Mouse (Mus musculus) cortical plate, adult 2 months (tissue): ENCODE measurements around the gene Spns1. TPM values are rescaled to one million over a fixed set of nuclear protein-coding genes. Genes with fewer than 3 reads are reported as not detected.

Experiments
- H3K27ac ChIP-seq: fragments of 200-500 bp; 2 replicates; pipeline ENCODE4 v1.5.1; 2012; ENCODE audit warnings: low read length, control low read depth, inconsistent platforms; ENCODE audit not compliant: insufficient read depth
- H3K4me1 ChIP-seq: fragments of 200-500 bp; 2 replicates; pipeline ENCODE4 v1.6.1; 2011; ENCODE audit warnings: low read length; ENCODE audit not compliant: control insufficient read depth, insufficient read depth
- H3K4me3 ChIP-seq: fragments of 200-500 bp; 2 replicates; pipeline ENCODE4 v1.5.1; 2011; ENCODE audit warnings: mild to moderate bottlenecking, low read length, control low read depth; ENCODE audit not compliant: insufficient read depth
- CTCF ChIP-seq: fragments of 200-500 bp; IDR thresholded peaks from 2 replicates; pipeline ENCODE4 v1.5.1; 2011; ENCODE audit warnings: mild to moderate bottlenecking, control low read depth, low read length; ENCODE audit not compliant: insufficient read depth; ENCODE audit errors: extremely low read depth
- POLR2A ChIP-seq: fragments of 200-500 bp; IDR thresholded peaks from 2 replicates; pipeline ENCODE4 v1.6.1; 2011; ENCODE audit warnings: mild to moderate bottlenecking, low read length, control low read depth; ENCODE audit not compliant: insufficient read depth; ENCODE audit errors: extremely low read depth
- polyA plus RNA-seq: library from polyadenylated mRNA; depleted of rRNA; stranded (reverse); fragments of >200 nt; gene quantifications from 2 replicates; pipeline ENCODE4 v1.2.3, GENCODE M21; 2012

Gene Spns1
- polyA plus RNA-seq, 1 experiment, result 171 TPM

- Histone ChIP-seq H3K27ac (no peak overlapping the region), H3K4me1 (no peaks in the 10 kb centered on the region), H3K4me3 (no peak overlapping the region)
- TF ChIP-seq POLR2A (no peak), CTCF (no peak)
Measured at GRCm38 (mm10) chr7:126354738-126355614, 22.3 kb downstream of the Spns1 start.

- H3K4me3 ChIP-seq, result no peak overlapping the region
- H3K4me1 ChIP-seq, result no peaks in the 10 kb centered on the region
- TF ChIP-seq POLR2A, result no peak
- TF ChIP-seq CTCF, result no peak
- no peak overlapping the region for H3K27ac ChIP-seq
Measured at GRCm38 (mm10) chr7:126353994-126354365, 23.3 kb downstream of the Spns1 start.

- no peak overlapping the region for H3K27ac ChIP-seq
- TF ChIP-seq CTCF (no peak), POLR2A (no peak)
- H3K4me1 ChIP-seq, result no peaks in the 10 kb centered on the region
- no peak overlapping the region for H3K4me3 ChIP-seq
Measured at GRCm38 (mm10) chr7:126353251-126353993, 23.8 kb downstream of the Spns1 start.

GRCm38 (mm10) chr7:126351419-126351951 lies 25.8 kb downstream of the Spns1 start:
- no peaks in the 10 kb centered on the region for H3K4me1 ChIP-seq
- no peak for TF ChIP-seq POLR2A
- TF ChIP-seq CTCF, result no peak
- H3K4me3 ChIP-seq, result no peak overlapping the region; the same call in 1 of the 2 replicates
- H3K27ac ChIP-seq, result no peak overlapping the region

GRCm38 (mm10) chr7:126350748-126351418 lies 26.4 kb downstream of the Spns1 start:
- H3K4me3 ChIP-seq, result peak overlapping the region; percentile 13
- H3K27ac ChIP-seq, result no peak overlapping the region
- no peak for TF ChIP-seq POLR2A
- no peak for TF ChIP-seq CTCF

GRCm38 (mm10) chr7:126348293-126348692 lies 29.0 kb downstream of the Spns1 start:
- no peak overlapping the region for H3K4me3 ChIP-seq
- no peak for TF ChIP-seq CTCF
- no peak for TF ChIP-seq POLR2A
- H3K27ac ChIP-seq, result no peak overlapping the region
- no peaks in the 10 kb centered on the region for H3K4me1 ChIP-seq

More at GRCm38 (mm10) chr7:126350748-126351418, 26.4 kb downstream of the Spns1 start:
- H3K4me1 ChIP-seq, result no peaks in the 10 kb centered on the region

- no peaks in the 10 kb centered on the region for H3K4me1 ChIP-seq
- H3K27ac ChIP-seq, result no peak overlapping the region
- no peak overlapping the region for H3K4me3 ChIP-seq
- TF ChIP-seq CTCF, result no peak
- no peak for TF ChIP-seq POLR2A
Measured at GRCm38 (mm10) chr7:126347098-126347497, 30.2 kb downstream of the Spns1 start.

GRCm38 (mm10) chr7:126345969-126346368 lies 31.3 kb downstream of the Spns1 start:
- no peak for TF ChIP-seq CTCF
- TF ChIP-seq POLR2A, result no peak

GRCm38 (mm10) chr7:126345557-126345956 lies 31.7 kb downstream of the Spns1 start:
- no peaks in the 10 kb centered on the region for H3K4me1 ChIP-seq
- no peak overlapping the region for H3K27ac ChIP-seq
- TF ChIP-seq CTCF (no peak), POLR2A (no peak)
- no peak overlapping the region for H3K4me3 ChIP-seq

More at GRCm38 (mm10) chr7:126345969-126346368, 31.3 kb downstream of the Spns1 start:
- H3K4me1 ChIP-seq, result no peaks in the 10 kb centered on the region
- H3K4me3 ChIP-seq, result no peak overlapping the region
- H3K27ac ChIP-seq, result no peak overlapping the region

GRCm38 (mm10) chr7:126340896-126341295 lies 36.4 kb downstream of the Spns1 start:
- H3K4me1 ChIP-seq, result no peaks in the 10 kb centered on the region
- no peak overlapping the region for H3K4me3 ChIP-seq
- no peak overlapping the region for H3K27ac ChIP-seq
- no peak for TF ChIP-seq CTCF
- no peak for TF ChIP-seq POLR2A
